Mouse (Mus musculus) gastrocnemius, adult 8-10 months (tissue): ENCODE results near the gene Mapkapk3. TPM values are rescaled to one million over a fixed set of nuclear protein-coding genes. Genes with fewer than 3 reads are reported as not detected.

Experiments used
- DNase-seq, 2 experiments: peaks; one replicate each; pipeline ENCODE4 v3.0.0; 2022; ENCODE audit warnings: low spot score in 2 of 2
- total RNA-seq, 4 experiments: library from RNA; stranded (reverse); gene quantifications; 2 replicates each; pipeline ENCODE4 v1.2.4; 2022

Mapkapk3 gene
- total RNA-seq, 4 experiments from 2014 or later: 33.6 to 41.0 (median 36.0) TPM

GRCm38 (mm10) chr9:107294249-107294648, 4.6 kb upstream of the Mapkapk3 start:
- DNase-seq: peak; percentile 62 to 63

- peak; percentile 71 to 79 for DNase-seq
These were observed 1.2 kb upstream of the Mapkapk3 start for GRCm38 (mm10) chr9:107290897-107291296.

DNA sequence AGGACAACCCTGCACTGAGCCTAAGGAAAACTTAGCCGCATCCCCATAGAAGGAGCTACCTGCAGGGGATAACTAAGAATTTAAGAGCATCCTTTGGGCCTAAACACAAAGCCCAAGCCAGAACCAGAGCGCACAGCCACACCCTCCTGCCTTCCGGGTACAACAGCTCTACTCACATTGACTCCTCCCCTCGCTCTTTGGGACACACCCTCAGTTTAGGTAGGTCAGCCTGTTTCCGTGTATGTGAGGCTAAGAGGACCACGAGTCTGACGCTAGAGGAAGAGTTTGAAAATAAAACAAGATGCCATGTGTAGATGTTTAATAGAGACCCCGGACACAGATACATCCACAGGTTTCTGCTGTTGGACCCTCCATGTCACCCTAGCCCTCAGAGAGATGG, 966 bp downstream of the Mapkapk3 start:
- no peak for DNase-seq

DNA sequence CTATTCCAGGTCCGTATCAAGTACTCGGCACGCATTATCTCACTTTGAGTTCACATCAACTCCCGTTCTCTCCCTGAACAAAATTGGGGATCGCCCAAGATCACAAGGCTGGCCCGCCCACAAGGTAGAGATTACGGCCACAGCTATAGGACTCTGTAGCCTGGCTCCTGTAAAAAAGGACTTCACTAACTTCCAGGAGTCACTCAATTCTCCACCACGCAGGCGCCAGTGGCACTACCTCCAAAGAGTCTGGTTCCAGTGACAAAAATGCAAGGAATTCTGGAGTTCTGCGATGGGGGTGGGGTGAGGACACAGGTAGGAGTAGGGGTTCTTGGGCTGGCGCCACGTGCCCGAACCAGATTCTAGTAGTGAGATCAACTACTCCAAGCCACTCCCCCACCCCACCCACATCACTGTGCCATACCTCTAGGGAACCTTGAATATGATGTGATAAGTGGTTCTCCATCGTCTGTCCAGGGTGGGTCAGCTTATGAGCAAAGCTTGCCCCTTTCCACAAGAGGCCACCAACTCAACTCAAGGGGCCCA, 1.5 kb downstream of the Mapkapk3 start:
- no peak for DNase-seq

DNA sequence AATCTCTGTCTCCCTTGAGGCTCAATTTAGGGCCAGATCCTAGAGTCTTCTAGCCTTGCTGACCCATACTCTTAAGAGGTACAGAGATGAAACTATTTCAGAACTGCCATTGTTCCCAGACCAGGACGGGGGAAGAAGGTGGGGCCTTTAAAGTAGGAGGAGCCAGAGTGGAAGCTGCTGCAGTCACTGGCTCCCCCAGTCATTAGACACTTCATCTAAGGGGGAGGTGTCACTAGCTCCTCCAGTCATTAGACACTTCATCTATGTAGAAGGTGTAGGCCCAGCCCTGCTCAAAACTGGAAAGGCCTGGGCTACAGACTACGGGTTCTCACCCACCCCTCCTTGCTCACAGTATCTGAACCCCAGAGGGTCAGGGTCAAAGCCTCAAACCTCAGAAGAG, 2.4 kb downstream of the Mapkapk3 start:
- DNase-seq: no peak

- no peak for DNase-seq
These were observed 4.7 kb downstream of the Mapkapk3 start for GRCm38 (mm10) chr9:107285009-107285408.

GRCm38 (mm10) chr9:107282951-107283350, 6.7 kb downstream of the Mapkapk3 start:
- DNase-seq: no peak

GRCm38 (mm10) chr9:107281241-107281987, 8.3 kb downstream of the Mapkapk3 start:
- DNase-seq: no peak

- no peak for DNase-seq
These were observed 9.2 kb downstream of the Mapkapk3 start for GRCm38 (mm10) chr9:107280322-107281027.

- peak; percentile 48 to 74 for DNase-seq
These were observed 10.0 kb downstream of the Mapkapk3 start for GRCm38 (mm10) chr9:107279378-107280321.

- DNase-seq: peak; percentile 39 to 53
These were observed 10.9 kb downstream of the Mapkapk3 start for GRCm38 (mm10) chr9:107278527-107279377.

- DNase-seq: no peak
These were observed 11.6 kb downstream of the Mapkapk3 start for GRCm38 (mm10) chr9:107278126-107278525.

DNA sequence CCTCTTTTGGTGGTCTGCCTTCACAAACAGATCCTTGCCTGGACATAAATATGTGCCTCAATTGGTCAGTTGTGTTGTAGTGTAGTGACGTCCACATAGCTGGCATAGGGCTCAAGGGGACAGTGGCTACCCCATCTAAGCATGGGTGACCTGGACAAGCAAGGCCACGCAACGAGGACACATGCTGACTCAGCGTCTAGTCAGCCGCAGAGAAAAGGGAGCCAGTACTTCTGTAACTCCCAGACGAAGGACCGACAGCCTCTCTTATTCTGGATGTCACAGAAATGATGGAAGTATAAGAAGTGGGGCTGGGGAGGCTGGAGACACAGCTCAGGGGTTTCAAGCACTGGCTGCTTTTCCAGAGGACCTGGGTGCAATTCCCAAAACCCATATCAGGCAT, 12.1 kb downstream of the Mapkapk3 start:
- no peak for DNase-seq

GRCm38 (mm10) chr9:107275710-107276109, 14.0 kb downstream of the Mapkapk3 start:
- no peak for DNase-seq

- DNase-seq: no peak
These were observed 14.9 kb downstream of the Mapkapk3 start for GRCm38 (mm10) chr9:107274751-107275150.

- DNase-seq: no peak
These were observed 16.5 kb downstream of the Mapkapk3 start for GRCm38 (mm10) chr9:107273184-107273583.

DNA sequence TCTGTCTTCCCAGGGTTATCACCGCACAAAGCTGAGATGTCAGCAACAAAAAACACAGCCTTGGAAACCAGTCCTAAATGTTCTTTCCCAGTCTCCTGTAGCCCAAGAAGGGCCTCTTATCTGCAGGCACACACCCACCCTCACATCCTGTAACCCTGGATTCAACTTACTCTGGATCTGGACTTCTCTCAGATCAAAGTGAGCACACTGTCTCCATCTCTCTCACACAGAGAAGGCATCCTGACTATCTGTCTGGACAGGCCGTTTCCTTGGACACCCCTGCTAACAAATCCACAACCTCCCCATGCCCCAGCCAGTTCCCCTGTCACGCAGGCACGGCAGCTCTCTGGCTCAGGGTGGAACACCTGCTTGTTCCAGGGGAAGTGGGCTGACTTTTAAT, 17.4 kb downstream of the Mapkapk3 start:
- no peak for DNase-seq

DNA sequence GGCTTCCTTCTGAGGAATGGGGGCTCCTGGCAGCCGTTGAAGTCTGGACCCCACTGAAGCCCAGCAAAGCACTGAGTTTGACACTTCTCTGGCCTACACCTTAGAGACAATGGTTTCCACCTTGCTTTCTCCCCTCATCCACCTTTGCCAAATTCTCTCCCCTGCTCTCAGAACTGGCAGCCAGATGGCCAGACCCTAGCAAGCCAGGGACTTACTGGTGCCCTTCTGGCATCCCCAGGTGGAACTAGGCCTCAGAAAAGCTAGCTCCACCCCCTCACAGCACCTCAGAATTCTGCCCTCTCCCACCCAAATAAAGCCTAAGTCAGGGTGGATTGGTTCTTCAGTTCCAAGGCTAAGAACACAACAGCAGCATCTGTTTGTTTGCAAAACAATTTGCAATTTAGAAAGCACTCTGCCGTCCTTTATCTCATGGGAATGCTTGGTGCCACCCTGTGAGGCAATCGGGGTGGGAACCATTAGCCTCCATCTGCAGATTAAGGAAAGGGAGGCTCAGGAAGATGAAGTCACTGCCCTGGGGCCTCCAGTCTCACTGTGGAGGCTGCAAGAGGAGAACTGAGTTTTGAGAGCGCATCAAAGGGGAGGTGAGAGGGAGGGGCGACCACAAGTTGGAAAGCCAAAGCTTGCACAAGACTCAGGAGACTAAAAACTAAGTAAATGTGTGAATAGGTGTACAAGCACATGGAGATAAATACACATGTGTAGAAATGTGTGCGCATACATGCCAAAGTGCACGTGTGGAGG, 18.3 kb downstream of the Mapkapk3 start:
- DNase-seq: no peak

DNA sequence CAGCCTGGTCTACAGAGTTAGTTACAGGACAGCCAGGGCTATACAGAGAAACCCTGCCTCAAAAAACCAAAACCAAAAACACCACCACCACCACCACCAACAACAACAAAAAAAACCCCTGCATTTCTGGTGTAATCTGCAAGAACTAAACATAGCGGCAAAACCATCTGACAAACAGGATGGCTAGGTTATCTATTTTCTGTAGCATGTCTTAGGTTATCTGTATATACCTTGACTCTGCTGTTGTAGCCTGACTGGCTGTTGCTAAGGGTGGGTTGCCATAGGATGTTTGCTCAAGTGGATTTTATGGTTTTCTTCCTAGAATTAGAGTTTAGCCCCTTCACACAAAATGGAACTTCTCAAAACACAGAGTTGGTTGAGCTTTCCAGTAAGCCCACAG, 19.9 kb downstream of the Mapkapk3 start:
- DNase-seq: no peak
